Mouse (Mus musculus): ENCODE data around the gene Msl3. TPM values are rescaled to one million over a fixed set of nuclear protein-coding genes. Genes with fewer than 3 reads are reported as not detected.

Msl3 gene
- polyA plus RNA-seq, 1 experiment from 2014 or later = 18.3 TPM

DNA sequence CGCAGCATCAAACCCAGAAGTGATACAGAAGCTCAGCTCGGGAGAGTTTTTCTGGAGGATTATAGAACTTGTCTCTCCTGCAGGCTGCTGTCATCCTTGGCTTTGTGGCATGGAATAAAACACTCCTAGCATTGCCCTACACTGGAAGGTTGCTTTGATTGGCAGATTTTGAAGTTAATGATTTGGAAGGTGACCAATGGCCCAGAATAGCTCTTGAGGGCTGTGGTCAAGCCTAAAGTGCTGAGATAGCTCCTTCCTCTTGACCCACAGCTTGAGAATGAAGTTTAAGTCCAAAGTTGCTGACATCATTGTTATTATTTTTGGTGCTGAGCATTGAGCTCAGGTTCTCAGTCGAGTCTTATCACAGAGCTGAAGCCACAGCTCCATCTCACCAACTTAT, 26.0 kb downstream of the Msl3 start:
- Histone ChIP-seq H3K9ac (ENCODE audit: low read depth, low read length) (no peak overlapping the region), H3K4me1 (replicated peaks; ENCODE audit: control insufficient read depth, insufficient read depth, low read length) (no peaks in the 10 kb centered on the region), H3K4me2 (replicated peaks; ENCODE audit: low read depth) (no peak overlapping the region), H3K4me3 (ENCODE audit: low read depth, low read length) (no peak overlapping the region), H3K27me3 (replicated peaks; ENCODE audit: control insufficient read depth, insufficient read depth, low read length) (no peaks in the 10 kb centered on the region), H3K27ac (ENCODE audit: low read depth, low read length) (no peak overlapping the region), H3K36me3 (ENCODE audit: control insufficient read depth, insufficient read depth) (no peaks in the 10 kb centered on the region), H3K9me3 (ENCODE audit: control insufficient read depth) (no peaks in the 10 kb centered on the region)
- 72% methylated on average over 3 of the region's 3 CpGs for WGBS
- TF ChIP-seq CTCF (IDR thresholded peaks at IDR 0.05; ENCODE audit: low read depth) = no peak
- ATAC-seq = no peak

DNA sequence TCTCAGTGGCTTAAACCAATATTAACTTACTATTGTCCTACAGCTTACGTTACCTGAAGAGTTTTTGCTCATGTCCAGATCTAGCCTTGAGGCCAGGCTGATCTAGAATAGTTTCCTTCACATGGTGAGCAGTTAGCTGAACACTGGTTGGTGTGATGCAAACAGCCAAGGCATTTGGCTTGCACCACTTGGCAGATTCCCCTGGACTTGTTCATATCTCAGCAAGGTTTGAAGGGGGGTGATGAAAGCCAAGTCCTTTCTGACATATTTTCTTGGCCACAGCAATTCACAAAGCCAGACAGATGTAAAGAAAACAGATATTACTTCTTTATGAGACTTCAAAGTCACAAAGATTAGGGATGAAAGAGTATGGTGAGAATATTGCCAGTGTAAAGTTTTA, 30.2 kb downstream of the Msl3 start:
- Histone ChIP-seq H3K4me3 (ENCODE audit: low read depth, low read length) (no peak overlapping the region), H3K27me3 (replicated peaks; ENCODE audit: control insufficient read depth, insufficient read depth, low read length) (no peaks in the 10 kb centered on the region), H3K4me2 (replicated peaks; ENCODE audit: low read depth) (no peak overlapping the region), H3K9me3 (ENCODE audit: control insufficient read depth) (no peaks in the 10 kb centered on the region), H3K9ac (ENCODE audit: low read depth, low read length) (no peak overlapping the region), H3K27ac (ENCODE audit: low read depth, low read length) (no peak overlapping the region), H3K4me1 (replicated peaks; ENCODE audit: control insufficient read depth, insufficient read depth, low read length) (no peaks in the 10 kb centered on the region), H3K36me3 (ENCODE audit: control insufficient read depth, insufficient read depth) (no peaks in the 10 kb centered on the region)
- 90% methylated on average over 1 of the region's 1 CpGs for WGBS
- TF ChIP-seq CTCF (IDR thresholded peaks at IDR 0.05; ENCODE audit: low read depth) = no peak
- no peak for ATAC-seq

DNA sequence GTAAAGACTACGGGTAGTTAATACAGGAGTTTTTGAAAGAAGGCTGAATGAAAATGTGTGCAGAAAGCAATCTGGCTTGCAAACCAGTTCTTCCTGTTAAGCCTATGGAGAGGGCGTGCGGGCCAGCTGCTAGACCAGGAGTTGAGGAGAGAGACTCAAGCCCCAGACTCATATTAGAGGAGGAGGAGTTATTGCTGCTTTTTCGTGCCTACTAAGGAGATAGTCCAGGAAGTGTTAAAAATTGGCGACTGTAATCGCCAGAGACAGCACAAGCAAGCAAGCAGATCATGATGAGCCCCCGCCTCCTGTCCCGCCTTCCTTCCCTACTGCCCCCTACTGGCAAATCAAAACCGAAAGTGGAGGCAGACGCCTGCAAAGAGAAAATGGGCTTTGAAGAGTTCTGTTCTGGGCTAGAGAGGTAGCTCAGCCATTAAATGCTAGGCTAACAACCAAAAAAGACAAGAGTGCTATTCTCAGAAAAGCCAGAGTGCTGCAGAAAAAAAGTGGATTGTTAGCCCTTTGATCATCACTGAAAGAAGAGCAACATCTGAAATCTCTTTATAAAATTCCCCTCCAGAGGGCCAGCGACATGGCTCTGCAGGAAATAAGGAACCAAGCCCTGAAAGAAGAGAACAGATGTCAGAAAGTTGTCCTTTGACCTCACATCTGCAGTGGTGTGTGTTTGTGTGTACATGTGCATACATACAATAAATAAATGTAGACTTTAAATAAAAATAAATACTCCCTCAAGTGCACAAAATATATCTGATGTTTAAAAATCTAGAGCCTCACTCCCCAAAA, 33.9 kb downstream of the Msl3 start:
- WGBS = 24% methylated on average over 11 of the region's 11 CpGs
- Histone ChIP-seq H3K36me3 (ENCODE audit: control insufficient read depth, insufficient read depth) (no peaks in the 10 kb centered on the region), H3K9me3 (ENCODE audit: control insufficient read depth) (no peaks in the 10 kb centered on the region), H3K27me3 (replicated peaks; ENCODE audit: control insufficient read depth, insufficient read depth, low read length) (no peaks in the 10 kb centered on the region), H3K9ac (ENCODE audit: low read depth, low read length) (0 out of 2 replicates have a peak overlapping the region, but pooled peaks have one; percentile 22), H3K4me2 (replicated peaks; ENCODE audit: low read depth) (peak overlapping the region; percentile 59), H3K4me1 (replicated peaks; ENCODE audit: control insufficient read depth, insufficient read depth, low read length) (no peaks in the 10 kb centered on the region), H3K4me3 (ENCODE audit: low read depth, low read length) (peak overlapping the region; percentile 39), H3K27ac (ENCODE audit: low read depth, low read length) (no peak overlapping the region)
- peak; percentile 69 for ATAC-seq
- TF ChIP-seq CTCF (IDR thresholded peaks at IDR 0.05; ENCODE audit: low read depth) = peak; percentile 73

Other genes starting within 250 kb of the Msl3 start
- 0.09 and 0.14 TPM in 2 replicates for gene Frmpd4, start 96.7 kb downstream of the Msl3 start, polyA plus RNA-seq (2015; fragmentation: Nextera tagmentation; extraction: Ambion mirVana)
- gene Arhgap6, start 121.2 kb upstream of the Msl3 start, polyA plus RNA-seq (2015; fragmentation: Nextera tagmentation; extraction: Ambion mirVana) = 5.2 and 5.9 TPM in 2 replicates

All from intestine, postnatal 0 days (tissue).